Mouse (Mus musculus) C2C12 (cell line): Measurements from ENCODE around the gene Tldc2.

Experiments used
- CEBPB ChIP-seq: IDR thresholded peaks from one replicate; pipeline ENCODE4 v1.6.1; 2011; ENCODE audit warnings: low read depth, mild to moderate bottlenecking, control low read depth, moderate library complexity
- CTCF ChIP-seq: IDR thresholded peaks from one replicate; pipeline ENCODE4 v1.5.1; 2011; ENCODE audit not compliant: control insufficient read depth, insufficient read depth, insufficient read length
- MYOG ChIP-seq: IDR thresholded peaks from one replicate; pipeline ENCODE4 v1.6.1; 2011; ENCODE audit not compliant: control insufficient read depth, insufficient read length; ENCODE audit errors: extremely low read depth

- no peak for TF ChIP-seq CTCF
- TF ChIP-seq CEBPB = no peak
- TF ChIP-seq MYOG = no peak
Observed at GRCm38 (mm10) chr2:157069355-157069735, 17.5 kb upstream of the Tldc2 start.
